Mouse (Mus musculus): Measurements from ENCODE around the gene Dcaf10.

Dcaf10 gene

GRCm38 (mm10) chr4:45420733-45421132, 78.8 kb downstream of the Dcaf10 start:
- DNase-seq (ENCODE audit: low read depth): no peak

- DNase-seq (ENCODE audit: low read depth): no peak
Observed at GRCm38 (mm10) chr4:45421519-45422260, 79.8 kb downstream of the Dcaf10 start.

- DNase-seq (ENCODE audit: low read depth): no peak
Observed at GRCm38 (mm10) chr4:45422640-45423039, 80.7 kb downstream of the Dcaf10 start.

GRCm38 (mm10) chr4:45423406-45423805, 81.5 kb downstream of the Dcaf10 start:
- DNase-seq (ENCODE audit: low read depth): no peak

- DNase-seq (ENCODE audit: low read depth): peak; percentile 7
Observed at GRCm38 (mm10) chr4:45426724-45427457, 85.0 kb downstream of the Dcaf10 start.

Data from NIH3T3 (cell line).